Mouse (Mus musculus): ENCODE measurements around the gene Osbpl3.

DNA sequence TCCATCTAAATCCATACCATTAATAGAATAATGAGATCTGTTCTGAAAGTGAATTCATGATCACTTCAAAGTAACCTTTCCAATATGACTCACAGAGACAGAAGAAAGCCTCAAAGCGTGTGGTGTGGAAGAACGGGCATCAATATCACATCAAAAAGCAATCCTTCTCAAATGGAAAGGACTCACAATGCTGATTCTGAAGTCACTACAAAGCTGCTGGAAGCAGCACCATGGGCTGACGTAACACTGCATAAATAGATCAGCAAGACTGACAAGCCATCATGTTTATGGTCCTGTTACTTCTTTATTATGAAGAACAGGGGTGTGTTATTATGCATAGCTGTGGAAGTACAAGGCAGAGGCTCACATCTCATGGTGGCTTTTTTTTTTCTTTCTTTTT is 64.0 kb downstream of the Osbpl3 start:
- TF ChIP-seq CTCF (IDR thresholded peaks at IDR 0.05; ENCODE audit: extremely low read depth, insufficient read depth, low read length): no peak
- TF ChIP-seq POLR2A (IDR thresholded peaks at IDR 0.05; ENCODE audit: extremely low read depth, insufficient read depth, low read length): no peak

Measured in cortical plate, adult 2 months (tissue).